Mouse (Mus musculus) megakaryocyte, embryonic 14.5 days (primary cell): ENCODE measurements around the gene Olfr805.

Experiments used
- FLI1 ChIP-seq: IDR thresholded peaks from 2 replicates; pipeline ENCODE4 v1.6.1; 2012; ENCODE audit warnings: low read length, inconsistent platforms, mixed read lengths
- GATA1 ChIP-seq: IDR thresholded peaks from 3 replicates; pipeline ENCODE4 v1.6.1; 2012; ENCODE audit warnings: mixed read lengths, low read length, inconsistent platforms, borderline replicate concordance

GRCm38 (mm10) chr10:129729275-129729674 is at the start of gene Olfr805:
- no peak for TF ChIP-seq GATA1
- TF ChIP-seq FLI1: no peak
